ENCODE assay signal across 8 mouse cellular contexts in the genomic region with DNA sequence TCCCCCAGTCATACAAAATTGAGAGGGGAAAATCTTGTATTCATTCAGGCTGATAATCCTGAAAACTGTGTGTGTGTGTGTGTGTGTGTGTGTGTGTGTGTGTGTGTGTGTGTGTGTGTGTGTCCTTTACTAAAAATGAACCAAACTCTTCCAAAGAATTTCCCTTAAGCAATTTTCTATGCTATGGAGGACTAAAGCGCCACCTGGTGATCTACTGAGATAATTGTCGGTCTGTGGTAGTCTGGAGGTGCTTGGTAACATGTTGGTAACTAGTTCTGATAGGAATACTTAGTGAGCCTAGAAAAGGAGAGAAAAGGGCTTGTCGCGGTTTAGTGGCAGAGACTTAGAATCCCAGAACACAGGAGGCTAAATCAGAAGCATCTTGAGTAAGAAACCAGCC.
A peak's percentile ranks its signal among the peaks of the same experiment; 100 is the strongest.
DNase-seq lines count a peak whose midpoint lies in the region; TF ChIP-seq lines count a peak whose summit lies in the region.
"Had no signal": no experiment of that assay in that cellular context is flagged by ENCODE, and none has a peak within 500 bp of the region (broad histone marks: within the 10 kb centered on the region; RNA-seq: fewer than 3 reads in every experiment).

No protein-coding gene starts in this region.

- DNase-seq in layer of hippocampus, adult 2 months (ENCODE audit: low spot score in 2 of 2), result peak; percentile 48 to 61
- no peak for DNase-seq in layer of hippocampus, adult 9-10 months (ENCODE audit: low spot score)
- DNase-seq in Muller cell, postnatal 12 days (ENCODE audit: inconsistent ontology term), result peak; percentile 38
- DNase-seq in brain, embryonic 18.5 days (ENCODE audit: low read depth, low spot score), result peak; percentile 16
- DNase-seq in kidney, postnatal 14 days, result peak; percentile 18
- DNase-seq in thymus, postnatal 0 days (ENCODE audit: low spot score), result no peak
- DNase-seq in natural killer cell, adult 2 months (ENCODE audit: low spot score in 2 of 2), result no peak

- no peak overlapping the region for H3K4me3 ChIP-seq in layer of hippocampus, adult 2 months
- H3K4me3 ChIP-seq: embryonic facial prominence, embryonic 15.5 days had no signal

- peak; percentile 67 for TF ChIP-seq CTCF in layer of hippocampus, adult 2 months (conservative IDR thresholded peaks at IDR 0.05)

- no peak overlapping the region for H3K27ac ChIP-seq in layer of hippocampus, adult 2 months
- H3K27ac ChIP-seq: embryonic facial prominence, embryonic 15.5 days had no signal

Comparison
In these comparisons a context has a peak if more than half of its experiments do, and no peak if none do; other contexts are left out.
1. DNase-seq: peak in layer of hippocampus, adult 2 months (2 of 2), Muller cell, postnatal 12 days (single experiment), brain, embryonic 18.5 days (single experiment) and kidney, postnatal 14 days (single experiment); none in layer of hippocampus, adult 9-10 months (single experiment), thymus, postnatal 0 days (single experiment) and natural killer cell, adult 2 months (0 of 2).